Mouse (Mus musculus) erythroid progenitor cell, adult 5-6 weeks (primary cell): Measurements from ENCODE around the gene Srpr. TPM values are rescaled to one million over a fixed set of nuclear protein-coding genes. Genes with fewer than 3 reads are reported as not detected.

Source experiments
- ATAC-seq: replicated peaks from 2 replicates; pipeline ENCODE4 v1.8.0; 2016; ENCODE audit warnings: moderate number of reproducible peaks, mild to moderate bottlenecking, moderate TSS enrichment, inconsistent platforms; ENCODE audit not compliant: poor library complexity, low FRiP score, severe bottlenecking
- total RNA-seq, 2 experiments: library from RNA; stranded (forward) in 1 of 2; stranded (reverse) in 1 of 2; fragments of 150-400 nt in 1 of 2; fragments of 186-747, 209-891 nt in 1 of 2; gene quantifications; 2 replicates each; pipeline versions ENCODE4 v1.2.3 to v1.2.4; 2015 to 2017; ENCODE audit warnings: low replicate concordance in 2 of 2

The Srpr gene
- total RNA-seq, 2 experiments from 2014 or later = 48.6 to 66.9 TPM

DNA sequence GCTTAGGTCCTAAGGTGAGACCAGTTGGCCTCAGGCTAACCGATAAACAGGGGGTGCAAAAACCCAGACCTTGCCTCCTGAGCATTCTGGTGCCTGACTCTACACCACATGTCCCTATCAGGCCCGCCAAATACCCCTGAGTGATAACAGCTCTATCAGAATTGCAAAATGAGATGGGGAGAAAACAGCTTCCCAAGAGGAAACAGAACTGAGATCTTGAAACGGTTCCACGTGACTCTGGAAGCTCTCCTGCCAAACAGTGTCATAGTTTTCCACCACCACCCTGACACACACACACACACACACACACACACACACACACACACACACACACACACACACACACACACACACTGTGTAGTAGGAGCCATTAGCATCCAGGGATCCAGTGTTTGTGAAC lies 90.9 kb downstream of the Srpr start:
- no peak for ATAC-seq

DNA sequence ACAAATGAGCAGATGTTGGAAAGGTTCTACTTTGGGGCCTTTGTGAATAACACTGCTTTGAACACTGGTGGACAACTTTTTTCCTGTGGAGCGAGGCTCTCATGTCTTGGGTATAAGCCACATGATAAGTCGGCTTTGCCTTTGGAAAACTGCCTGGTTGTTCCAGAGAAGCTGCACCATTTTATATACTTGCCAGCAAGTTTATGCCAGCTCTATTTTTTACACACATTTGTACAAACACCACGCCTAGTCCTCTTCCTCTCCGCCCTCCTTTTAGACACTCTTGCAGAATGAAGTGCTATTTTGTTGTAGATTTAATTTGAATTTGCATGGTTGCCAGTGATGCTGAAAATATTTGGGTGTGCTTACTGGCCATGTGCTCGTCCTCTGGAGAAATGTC lies 93.5 kb downstream of the Srpr start:
- no peak for ATAC-seq

Other genes with a start within 250 kb of the Srpr start
- gene St3gal4, start 80.9 kb upstream of the Srpr start, total RNA-seq (2015; ENCODE audit: low replicate concordance) = 25.2 and 41.5 TPM in 2 replicates
- gene St3gal4, start 80.9 kb upstream of the Srpr start, total RNA-seq (2017; ENCODE audit: low replicate concordance) = 35.2 and 37.9 TPM in 2 replicates
- gene Dcps, start 24.1 kb upstream of the Srpr start, total RNA-seq (2015; ENCODE audit: low replicate concordance) = 5.4 and 17.3 TPM in 2 replicates
- 10.3 and 18.7 TPM in 2 replicates for gene Dcps, start 24.1 kb upstream of the Srpr start, total RNA-seq (2017; ENCODE audit: low replicate concordance)
- 2.5 and 4.0 TPM in 2 replicates for gene Tirap, start 116 bp downstream of the Srpr start, total RNA-seq (2015; ENCODE audit: low replicate concordance)
- 0.83 and 1.2 TPM in 2 replicates for gene Tirap, start 116 bp downstream of the Srpr start, total RNA-seq (2017; ENCODE audit: low replicate concordance)
- gene Foxred1, start 10.9 kb downstream of the Srpr start, total RNA-seq (2015; ENCODE audit: low replicate concordance) = 3.8 and 4.3 TPM in 2 replicates
- gene Foxred1, start 10.9 kb downstream of the Srpr start, total RNA-seq (2017; ENCODE audit: low replicate concordance) = 9.4 and 10.4 TPM in 2 replicates
- 10.5 and 27.0 TPM in 2 replicates for gene Fam118b, start 67.6 kb downstream of the Srpr start, total RNA-seq (2015; ENCODE audit: low replicate concordance)
- 11.0 and 14.1 TPM in 2 replicates for gene Fam118b, start 67.6 kb downstream of the Srpr start, total RNA-seq (2017; ENCODE audit: low replicate concordance)
- gene Rpusd4, start 67.7 kb downstream of the Srpr start, total RNA-seq (2015; ENCODE audit: low replicate concordance) = 1.1 and 5.4 TPM in 2 replicates
- 0.45 and 1.2 TPM in 2 replicates for gene Rpusd4, start 67.7 kb downstream of the Srpr start, total RNA-seq (2017; ENCODE audit: low replicate concordance)
- not detected in 2 replicates for gene Cdon, start 221.0 kb downstream of the Srpr start, total RNA-seq (2015; ENCODE audit: low replicate concordance)
- gene Cdon, start 221.0 kb downstream of the Srpr start, total RNA-seq (2017; ENCODE audit: low replicate concordance) = 1.1 TPM in 1 of 2 replicates, not detected in the other